Comparison of ENCODE assay signal across 11 mouse cellular contexts in genomic region chr10:60215077-60215960, GRCm38 (mm10). TPM values are rescaled to one million over a fixed set of nuclear protein-coding genes. Genes with fewer than 3 reads are reported as not detected.
DNase-seq lines count a peak whose midpoint lies in the region; ATAC-seq and TF ChIP-seq lines count a peak whose summit lies in the region.
"Had no signal": no experiment of that assay in that cellular context is flagged by ENCODE, and none has a peak within 500 bp of the region (broad histone marks: within the 10 kb centered on the region; RNA-seq: fewer than 3 reads in every experiment).

No protein-coding gene starts in this region.

- H3K27ac ChIP-seq in hindbrain, embryonic 12.5 days = no peak overlapping the region
- no peak overlapping the region for H3K27ac ChIP-seq in hindbrain, embryonic 11.5 days (ENCODE audit: low read depth, low read length)
- no peak overlapping the region for H3K27ac ChIP-seq in lung, postnatal 0 days (ENCODE audit: low read length)
- H3K27ac ChIP-seq: liver, embryonic 13.5 days had no signal

- TF ChIP-seq CTCF in lung, postnatal 0 days (IDR thresholded peaks at IDR 0.05) = no peak

- no peak for TF ChIP-seq EP300 in lung, postnatal 0 days (IDR thresholded peaks at IDR 0.05)

- H3K4me2 ChIP-seq in hindbrain, embryonic 12.5 days (replicated peaks) = 0 out of 2 replicates have a peak overlapping the region, but pooled peaks have one; percentile 13
- no peak overlapping the region for H3K4me2 ChIP-seq in hindbrain, embryonic 11.5 days (replicated peaks; ENCODE audit: low read depth, low read length)
- H3K4me2 ChIP-seq in lung, postnatal 0 days (replicated peaks; ENCODE audit: low read depth, low read length) = no peak overlapping the region
- H3K4me2 ChIP-seq: liver, embryonic 13.5 days had no signal

- H3K9me3 ChIP-seq in hindbrain, embryonic 12.5 days (replicated peaks) = no peaks in the 10 kb centered on the region
- H3K9me3 ChIP-seq in hindbrain, embryonic 11.5 days (ENCODE audit: control insufficient read depth, low read length) = no peaks in the 10 kb centered on the region
- no peaks in the 10 kb centered on the region for H3K9me3 ChIP-seq in lung, postnatal 0 days (ENCODE audit: low read length)
- H3K9me3 ChIP-seq: liver, embryonic 13.5 days had no signal

- peaks cover 18% of the 10 kb centered on the region for H3K27me3 ChIP-seq in hindbrain, embryonic 12.5 days
- peaks cover 5% of the 10 kb centered on the region; the same call in 1 of the 2 replicates for H3K27me3 ChIP-seq in hindbrain, embryonic 11.5 days (ENCODE audit: control insufficient read depth, insufficient read depth, low read length)
- H3K27me3 ChIP-seq in lung, postnatal 0 days (replicated peaks; ENCODE audit: insufficient read depth, low read length) = no peaks in the 10 kb centered on the region; the same call in 1 of the 2 replicates

- 61% methylated on average over 14 of the region's 14 CpGs for WGBS in hindbrain, embryonic 12.5 days
- WGBS in hindbrain, embryonic 11.5 days = 68% methylated on average over 14 of the region's 14 CpGs
- WGBS in lung, postnatal 0 days = 42% methylated on average over 14 of the region's 14 CpGs

- ATAC-seq in hindbrain, embryonic 12.5 days (ENCODE audit: low FRiP score) = no peak
- ATAC-seq in hindbrain, embryonic 11.5 days (ENCODE audit: low FRiP score) = no peak
- peak; percentile 16; the same call in 1 of the 2 replicates for ATAC-seq in lung, postnatal 0 days
- ATAC-seq in CD4-positive, CD25-positive, alpha-beta regulatory T cell, adult 4 months = no peak

- H3K4me1 ChIP-seq in hindbrain, embryonic 12.5 days = peaks cover 68% of the 10 kb centered on the region
- H3K4me1 ChIP-seq in hindbrain, embryonic 11.5 days (replicated peaks; ENCODE audit: control insufficient read depth, insufficient read depth, low read length) = peaks cover 10% of the 10 kb centered on the region
- peaks cover 10% of the 10 kb centered on the region; the same call in 1 of the 2 replicates for H3K4me1 ChIP-seq in lung, postnatal 0 days (ENCODE audit: insufficient read depth, low read depth, low read length)
- H3K4me1 ChIP-seq: liver, embryonic 13.5 days had no signal

- no peak for DNase-seq in hindbrain, embryonic 11.5 days (ENCODE audit: low spot score)
- peak; percentile 88 for DNase-seq in R1 (ENCODE audit: low read depth, low spot score)
- DNase-seq in kidney, adult 8-10 months = peak; percentile 79 to 80
- DNase-seq in lung, postnatal 0 days (ENCODE audit: low spot score) = peak; percentile 36
- DNase-seq in adrenal gland, adult 8-10 months = no peak
- no peak for DNase-seq in cerebellum, postnatal 4 days (ENCODE audit: low spot score in 2 of 2)
- DNase-seq: embryo, embryonic 11 days; heart, postnatal 10 days; liver, embryonic 13.5 days had no signal

- H3K36me3 ChIP-seq in hindbrain, embryonic 12.5 days = no peaks in the 10 kb centered on the region
- no peaks in the 10 kb centered on the region for H3K36me3 ChIP-seq in hindbrain, embryonic 11.5 days (ENCODE audit: control insufficient read depth, insufficient read depth, low read length)
- no peaks in the 10 kb centered on the region for H3K36me3 ChIP-seq in lung, postnatal 0 days (ENCODE audit: insufficient read depth, low read length)
- H3K36me3 ChIP-seq: liver, embryonic 13.5 days had no signal

- no peak overlapping the region for H3K4me3 ChIP-seq in hindbrain, embryonic 12.5 days
- no peak overlapping the region for H3K4me3 ChIP-seq in hindbrain, embryonic 11.5 days (ENCODE audit: low read depth, low read length)
- H3K4me3 ChIP-seq in lung, postnatal 0 days (ENCODE audit: low read depth, low read length) = no peak overlapping the region
- H3K4me3 ChIP-seq: liver, embryonic 13.5 days had no signal

- H3K9ac ChIP-seq in hindbrain, embryonic 12.5 days = no peak overlapping the region
- H3K9ac ChIP-seq in hindbrain, embryonic 11.5 days (ENCODE audit: low read depth, low read length) = no peak overlapping the region
- H3K9ac ChIP-seq in lung, postnatal 0 days (replicated peaks; ENCODE audit: low read depth) = no peak overlapping the region
- H3K9ac ChIP-seq: liver, embryonic 13.5 days had no signal

RNA-seq across cellular contexts. Expression of gene Chst3, which starts 3.7 kb away (rescaled TPM):
- 3.2 and 3.7 TPM in 2 replicates for polyA plus RNA-seq in hindbrain, embryonic 12.5 days (2016; fragmentation: Nextera tagmentation; extraction: Ambion mirVana)
- polyA plus RNA-seq in hindbrain, embryonic 11.5 days (2014; fragmentation: Nextera tagmentation; extraction: Ambion mirVana) = 1.5 TPM in 2 replicates
- polyA plus RNA-seq in lung, postnatal 0 days (2015; fragmentation: Nextera tagmentation; extraction: Ambion mirVana) = 1.8 TPM in 2 replicates
- total RNA-seq in adrenal gland, adult 8-10 months (2022) = under 1 TPM; 0.70 to 1.00 (median 0.91) TPM
- polyA plus RNA-seq in CD4-positive, CD25-positive, alpha-beta regulatory T cell, adult 4 months (2017; shearing (Covaris generic)) = under 1 TPM; 0.11 to 0.51 TPM

Comparison
In these comparisons a context has a peak if more than half of its experiments do, and no peak if none do; other contexts are left out.
1. DNase-seq: peak in R1 (single experiment), kidney, adult 8-10 months (2 of 2) and lung, postnatal 0 days (single experiment); none in hindbrain, embryonic 11.5 days (single experiment), adrenal gland, adult 8-10 months (single experiment) and cerebellum, postnatal 4 days (0 of 2).